Mouse (Mus musculus): ENCODE data around the gene Scml4.
A peak's percentile ranks its signal among the peaks of the same experiment; 100 is the strongest.

The Scml4 gene

GRCm38 (mm10) chr10:42861446-42861845 is 1.3 kb downstream of the Scml4 start:
- no peak for DNase-seq (ENCODE audit: low read depth in 1 of 2, low spot score in 2 of 2)

- peak in 1 of 2 experiments; percentile 21 for DNase-seq (ENCODE audit: low read depth in 1 of 2, low spot score in 2 of 2)
These were observed 2.1 kb downstream of the Scml4 start for GRCm38 (mm10) chr10:42862102-42862740.

GRCm38 (mm10) chr10:42862806-42863205 is 2.6 kb downstream of the Scml4 start:
- DNase-seq (ENCODE audit: low read depth in 1 of 2, low spot score in 2 of 2): no peak

GRCm38 (mm10) chr10:42863621-42864391 is 3.6 kb downstream of the Scml4 start:
- no peak for DNase-seq (ENCODE audit: low read depth in 1 of 2, low spot score in 2 of 2)

GRCm38 (mm10) chr10:42864696-42865095 is 4.5 kb downstream of the Scml4 start:
- DNase-seq (ENCODE audit: low read depth in 1 of 2, low spot score in 2 of 2): no peak

GRCm38 (mm10) chr10:42868416-42868815 is 8.2 kb downstream of the Scml4 start:
- DNase-seq (ENCODE audit: low read depth in 1 of 2, low spot score in 2 of 2): no peak

GRCm38 (mm10) chr10:42869467-42869866 is 9.3 kb downstream of the Scml4 start:
- no peak for DNase-seq (ENCODE audit: low read depth in 1 of 2, low spot score in 2 of 2)

GRCm38 (mm10) chr10:42872269-42873010 is 12.3 kb downstream of the Scml4 start:
- no peak for DNase-seq (ENCODE audit: low read depth in 1 of 2, low spot score in 2 of 2)

- DNase-seq (ENCODE audit: low read depth in 1 of 2, low spot score in 2 of 2): no peak
These were observed 13.0 kb downstream of the Scml4 start for GRCm38 (mm10) chr10:42873077-42873595.

- no peak for DNase-seq (ENCODE audit: low read depth in 1 of 2, low spot score in 2 of 2)
These were observed 16.0 kb downstream of the Scml4 start for GRCm38 (mm10) chr10:42876172-42876571.

GRCm38 (mm10) chr10:42879269-42879681 is 19.1 kb downstream of the Scml4 start:
- no peak for DNase-seq (ENCODE audit: low read depth in 1 of 2, low spot score in 2 of 2)

GRCm38 (mm10) chr10:42879682-42880081 is 19.5 kb downstream of the Scml4 start:
- no peak for DNase-seq (ENCODE audit: low read depth in 1 of 2, low spot score in 2 of 2)

GRCm38 (mm10) chr10:42887040-42887439 is 26.9 kb downstream of the Scml4 start:
- DNase-seq (ENCODE audit: low read depth in 1 of 2, low spot score in 2 of 2): no peak

- no peak for DNase-seq (ENCODE audit: low read depth in 1 of 2, low spot score in 2 of 2)
These were observed 28.1 kb downstream of the Scml4 start for GRCm38 (mm10) chr10:42888241-42888640.

GRCm38 (mm10) chr10:42890365-42890764 is 30.2 kb downstream of the Scml4 start:
- DNase-seq (ENCODE audit: low read depth in 1 of 2, low spot score in 2 of 2): no peak

GRCm38 (mm10) chr10:42892250-42892649 is 32.1 kb downstream of the Scml4 start:
- no peak for DNase-seq (ENCODE audit: low read depth in 1 of 2, low spot score in 2 of 2)

GRCm38 (mm10) chr10:42892987-42893386 is 32.8 kb downstream of the Scml4 start:
- DNase-seq (ENCODE audit: low read depth in 1 of 2, low spot score in 2 of 2): no peak

GRCm38 (mm10) chr10:42893857-42894256 is 33.7 kb downstream of the Scml4 start:
- no peak for DNase-seq (ENCODE audit: low read depth in 1 of 2, low spot score in 2 of 2)

- no peak for DNase-seq (ENCODE audit: low read depth in 1 of 2, low spot score in 2 of 2)
These were observed 34.1 kb downstream of the Scml4 start for GRCm38 (mm10) chr10:42894263-42894662.

- DNase-seq (ENCODE audit: low read depth in 1 of 2, low spot score in 2 of 2): no peak
These were observed 34.5 kb downstream of the Scml4 start for GRCm38 (mm10) chr10:42894696-42895095.

GRCm38 (mm10) chr10:42896621-42897020 is 36.5 kb downstream of the Scml4 start:
- no peak for DNase-seq (ENCODE audit: low read depth in 1 of 2, low spot score in 2 of 2)

GRCm38 (mm10) chr10:42897166-42897565 is 37.0 kb downstream of the Scml4 start:
- no peak for DNase-seq (ENCODE audit: low read depth in 1 of 2, low spot score in 2 of 2)
